Mouse (Mus musculus): ENCODE data around the gene Traf3. TPM values are rescaled to one million over a fixed set of nuclear protein-coding genes. Genes with fewer than 3 reads are reported as not detected.

Traf3 gene
- polyA plus RNA-seq, 1 experiment from 2014 or later = 6.0 TPM

DNA sequence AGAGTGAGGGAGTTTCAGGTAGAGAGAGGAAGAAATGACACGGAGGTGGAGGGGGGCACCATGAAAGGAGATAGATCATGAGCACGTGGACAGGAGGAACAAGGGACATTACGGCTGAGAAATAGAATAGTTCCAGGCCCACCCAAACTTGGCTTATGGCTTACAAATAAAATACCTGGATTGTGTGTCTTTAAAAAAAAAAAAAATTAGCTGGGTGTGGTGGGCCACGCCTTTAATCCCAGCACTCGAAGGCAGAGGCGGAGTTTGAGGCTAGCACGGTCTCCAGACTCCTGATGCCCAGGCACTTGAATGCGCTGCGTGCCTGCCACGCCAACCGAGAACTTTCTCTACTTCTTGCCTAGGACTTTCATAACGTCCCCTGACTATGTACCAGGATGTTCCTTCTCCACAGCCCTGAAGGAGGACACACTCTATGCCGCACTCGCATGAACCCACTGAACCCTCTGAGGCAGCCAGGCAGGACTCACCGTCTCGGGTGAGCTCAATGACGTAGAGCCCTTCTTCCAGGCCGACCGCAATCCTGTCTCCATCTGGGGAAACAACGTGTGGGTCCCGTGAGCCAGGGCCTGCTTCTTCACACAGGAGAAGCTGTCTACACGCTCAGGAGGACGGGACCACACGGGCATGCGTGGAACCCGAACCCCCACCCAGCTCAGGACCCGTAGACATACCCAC is 135.3 kb downstream of the Traf3 start:
- Histone ChIP-seq H3K9ac (ENCODE audit: low read length) (no peak overlapping the region), H3K9me3 (ENCODE audit: control insufficient read depth, low read length) (no peaks in the 10 kb centered on the region), H3K4me2 (ENCODE audit: low read length) (no peak overlapping the region), H3K4me3 (ENCODE audit: control insufficient read depth in 1 of 2, insufficient read depth in 1 of 2, low read depth in 1 of 2, low read length in 2 of 2) (no peak overlapping the region), H3K36me3 (ENCODE audit: control insufficient read depth, insufficient read depth, low read length) (peaks cover 97% of the 10 kb centered on the region), H3K27me3 (ENCODE audit: control insufficient read depth, insufficient read depth, low read length) (no peaks in the 10 kb centered on the region), H3K27ac (replicated peaks in 1 of 2; ENCODE audit: control insufficient read depth in 1 of 2, insufficient read depth in 1 of 2, low read depth in 2 of 2, low read length in 2 of 2) (no peak overlapping the region), H3K4me1 (ENCODE audit: control insufficient read depth in 2 of 2, insufficient read depth in 2 of 2, low read length in 2 of 2) (no peaks in the 10 kb centered on the region)
- no peak for ATAC-seq (ENCODE audit: insufficient number of reproducible peaks, insufficient read depth, low FRiP score, low read depth)
- WGBS = 92% methylated on average over 27 of the region's 27 CpGs

DNA sequence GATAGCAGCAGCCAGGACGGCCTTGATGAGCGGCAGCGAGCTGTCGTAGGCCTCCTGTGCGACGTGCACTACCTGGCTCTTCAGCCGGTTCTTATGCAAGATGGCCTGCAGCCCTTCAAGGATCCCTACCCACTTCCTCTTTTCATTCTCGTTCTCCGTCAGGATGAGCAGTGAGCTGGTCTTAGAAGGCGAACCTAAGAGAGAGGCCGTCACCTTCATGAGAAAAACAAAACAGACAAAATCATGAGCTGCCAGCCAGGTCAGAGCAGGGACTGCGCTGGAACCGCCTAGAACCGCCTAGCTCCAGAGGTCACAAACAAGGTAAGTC is 135.8 kb downstream of the Traf3 start:
- Histone ChIP-seq H3K4me3 (ENCODE audit: control insufficient read depth in 1 of 2, insufficient read depth in 1 of 2, low read depth in 1 of 2, low read length in 2 of 2) (no peak overlapping the region), H3K4me2 (ENCODE audit: low read length) (no peak overlapping the region), H3K9ac (ENCODE audit: low read length) (no peak overlapping the region), H3K9me3 (ENCODE audit: control insufficient read depth, low read length) (no peaks in the 10 kb centered on the region), H3K4me1 (ENCODE audit: control insufficient read depth in 2 of 2, insufficient read depth in 2 of 2, low read length in 2 of 2) (no peaks in the 10 kb centered on the region), H3K27me3 (ENCODE audit: control insufficient read depth, insufficient read depth, low read length) (no peaks in the 10 kb centered on the region), H3K27ac (replicated peaks in 1 of 2; ENCODE audit: control insufficient read depth in 1 of 2, insufficient read depth in 1 of 2, low read depth in 2 of 2, low read length in 2 of 2) (no peak overlapping the region), H3K36me3 (ENCODE audit: control insufficient read depth, insufficient read depth, low read length) (peaks cover 97% of the 10 kb centered on the region)
- WGBS = 92% methylated on average over 14 of the region's 14 CpGs
- no peak for ATAC-seq (ENCODE audit: insufficient number of reproducible peaks, insufficient read depth, low FRiP score, low read depth)

DNA sequence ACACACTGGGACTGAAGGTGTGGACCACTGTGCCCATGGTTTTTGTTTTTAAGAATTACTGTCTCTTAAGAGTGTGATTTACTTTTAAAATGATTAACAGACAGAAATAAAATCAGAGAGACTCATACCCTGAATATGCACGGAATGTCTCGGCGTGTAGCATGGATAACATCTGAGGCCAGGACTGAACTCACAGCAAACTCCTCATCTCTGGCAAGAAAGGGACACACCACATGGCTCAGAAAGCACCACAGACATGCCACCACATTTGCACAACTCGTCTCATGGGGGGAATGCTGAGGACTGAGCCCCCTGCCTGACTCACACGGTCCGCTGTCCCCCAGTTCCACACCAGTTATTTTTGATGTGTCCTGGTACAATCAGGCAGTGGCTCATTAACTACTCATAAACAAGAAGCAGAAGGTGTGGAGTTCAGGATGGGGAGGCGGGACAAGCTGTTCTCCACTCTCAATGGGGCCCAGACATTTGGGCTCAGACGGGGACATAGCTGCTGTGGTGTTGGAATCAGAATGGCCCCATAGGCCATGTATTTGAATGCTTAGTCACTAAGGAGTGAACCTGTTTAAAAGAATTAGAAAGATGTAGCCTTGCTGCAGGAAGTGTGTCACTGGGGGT is 137.7 kb downstream of the Traf3 start:
- H3K9me3 ChIP-seq (ENCODE audit: control insufficient read depth, low read length) = no peaks in the 10 kb centered on the region
- peaks cover 95% of the 10 kb centered on the region for H3K36me3 ChIP-seq (ENCODE audit: control insufficient read depth, insufficient read depth, low read length)
- H3K27ac ChIP-seq (replicated peaks in 1 of 2; ENCODE audit: control insufficient read depth in 1 of 2, insufficient read depth in 1 of 2, low read depth in 2 of 2, low read length in 2 of 2) = no peak overlapping the region
- H3K27me3 ChIP-seq (ENCODE audit: control insufficient read depth, insufficient read depth, low read length) = no peaks in the 10 kb centered on the region
- no peaks in the 10 kb centered on the region for H3K4me1 ChIP-seq (ENCODE audit: control insufficient read depth in 2 of 2, insufficient read depth in 2 of 2, low read length in 2 of 2)
- H3K4me3 ChIP-seq (ENCODE audit: control insufficient read depth in 1 of 2, insufficient read depth in 1 of 2, low read depth in 1 of 2, low read length in 2 of 2) = no peak overlapping the region
- H3K9ac ChIP-seq (ENCODE audit: low read length) = no peak overlapping the region
- H3K4me2 ChIP-seq (ENCODE audit: low read length) = no peak overlapping the region
- 91% methylated on average over 8 of the region's 8 CpGs for WGBS
- no peak for ATAC-seq (ENCODE audit: insufficient number of reproducible peaks, insufficient read depth, low FRiP score, low read depth)

DNA sequence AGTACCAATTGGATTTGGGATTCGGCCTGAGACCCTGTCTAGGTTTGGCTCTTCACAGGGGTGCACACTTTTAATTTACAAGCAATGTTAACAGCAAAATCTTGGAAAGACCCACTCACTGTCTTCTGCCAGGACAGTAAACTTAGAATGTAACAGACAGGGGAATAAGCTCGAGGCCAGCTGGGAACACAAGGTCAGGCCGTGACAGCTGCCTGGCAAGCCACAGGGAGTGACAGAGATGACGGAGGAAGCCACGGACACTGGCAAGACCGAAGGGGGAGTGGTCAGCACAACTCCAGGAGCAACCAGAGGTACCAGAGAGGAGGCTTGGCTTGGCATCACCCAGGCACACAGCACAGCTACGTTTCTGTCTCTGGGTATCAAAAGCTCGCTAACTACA is 140.7 kb downstream of the Traf3 start:
- Histone ChIP-seq H3K9me3 (ENCODE audit: control insufficient read depth, low read length) (no peaks in the 10 kb centered on the region), H3K9ac (ENCODE audit: low read length) (no peak overlapping the region), H3K27me3 (ENCODE audit: control insufficient read depth, insufficient read depth, low read length) (no peaks in the 10 kb centered on the region), H3K4me1 (ENCODE audit: control insufficient read depth in 2 of 2, insufficient read depth in 2 of 2, low read length in 2 of 2) (no peaks in the 10 kb centered on the region), H3K4me3 (ENCODE audit: control insufficient read depth in 1 of 2, insufficient read depth in 1 of 2, low read depth in 1 of 2, low read length in 2 of 2) (no peak overlapping the region), H3K36me3 (ENCODE audit: control insufficient read depth, insufficient read depth, low read length) (peaks cover 98% of the 10 kb centered on the region), H3K27ac (replicated peaks in 1 of 2; ENCODE audit: control insufficient read depth in 1 of 2, insufficient read depth in 1 of 2, low read depth in 2 of 2, low read length in 2 of 2) (no peak overlapping the region), H3K4me2 (ENCODE audit: low read length) (no peak overlapping the region)
- ATAC-seq (ENCODE audit: insufficient number of reproducible peaks, insufficient read depth, low FRiP score, low read depth) = no peak
- 80% methylated on average over 8 of the region's 8 CpGs for WGBS

DNA sequence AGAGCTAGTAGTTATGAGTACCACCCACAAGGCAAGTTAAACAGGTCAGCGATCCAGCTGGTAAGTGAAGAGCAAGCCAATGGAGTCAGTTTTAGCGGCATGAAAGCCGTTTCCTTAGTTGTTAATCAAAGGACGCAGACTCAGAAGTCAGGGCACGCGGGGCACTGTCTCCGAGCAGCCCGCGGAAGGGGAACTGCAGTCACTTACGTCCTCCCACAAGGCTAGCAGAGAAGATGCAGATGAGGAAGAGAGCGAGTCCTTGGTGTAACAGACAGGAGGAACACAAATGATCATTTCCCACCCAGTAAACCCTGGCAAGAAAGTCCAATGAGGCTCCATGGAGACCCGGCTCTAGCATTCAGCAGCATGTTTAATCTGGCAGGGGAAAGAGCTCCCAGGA is 143.1 kb downstream of the Traf3 start:
- no peaks in the 10 kb centered on the region for H3K4me1 ChIP-seq (ENCODE audit: control insufficient read depth in 2 of 2, insufficient read depth in 2 of 2, low read length in 2 of 2)
- no peak overlapping the region for H3K9ac ChIP-seq (ENCODE audit: low read length)
- H3K27me3 ChIP-seq (ENCODE audit: control insufficient read depth, insufficient read depth, low read length) = no peaks in the 10 kb centered on the region
- H3K4me3 ChIP-seq (ENCODE audit: control insufficient read depth in 1 of 2, insufficient read depth in 1 of 2, low read depth in 1 of 2, low read length in 2 of 2) = no peak overlapping the region
- no peak overlapping the region for H3K27ac ChIP-seq (replicated peaks in 1 of 2; ENCODE audit: control insufficient read depth in 1 of 2, insufficient read depth in 1 of 2, low read depth in 2 of 2, low read length in 2 of 2)
- H3K36me3 ChIP-seq (ENCODE audit: control insufficient read depth, insufficient read depth, low read length) = peaks cover 98% of the 10 kb centered on the region
- no peak for ATAC-seq (ENCODE audit: insufficient number of reproducible peaks, insufficient read depth, low FRiP score, low read depth)
- H3K4me2 ChIP-seq (ENCODE audit: low read length) = no peak overlapping the region
- WGBS = 89% methylated on average over 12 of the region's 12 CpGs
- H3K9me3 ChIP-seq (ENCODE audit: control insufficient read depth, low read length) = no peaks in the 10 kb centered on the region

DNA sequence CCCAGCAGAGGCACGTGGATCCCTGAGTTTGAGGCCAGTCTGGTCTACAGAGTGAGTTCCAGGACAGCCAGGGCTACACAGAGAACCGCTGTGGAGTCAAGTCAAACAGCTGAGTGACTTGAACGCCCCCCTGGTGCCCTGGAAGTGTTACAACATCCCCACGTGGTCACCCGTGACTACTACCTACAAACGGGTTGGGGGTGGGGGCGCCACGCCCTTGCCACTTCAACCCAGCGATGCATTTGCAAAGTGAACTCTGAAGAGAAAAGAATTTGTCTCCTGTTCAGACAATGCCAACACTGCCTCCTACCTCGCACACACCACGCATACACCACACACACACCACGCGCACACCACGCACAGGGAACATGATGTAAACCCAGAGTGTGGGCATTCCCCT is 143.8 kb downstream of the Traf3 start:
- Histone ChIP-seq H3K4me1 (ENCODE audit: control insufficient read depth in 2 of 2, insufficient read depth in 2 of 2, low read length in 2 of 2) (no peaks in the 10 kb centered on the region), H3K9me3 (ENCODE audit: control insufficient read depth, low read length) (no peaks in the 10 kb centered on the region), H3K27me3 (ENCODE audit: control insufficient read depth, insufficient read depth, low read length) (no peaks in the 10 kb centered on the region), H3K4me3 (ENCODE audit: control insufficient read depth in 1 of 2, insufficient read depth in 1 of 2, low read depth in 1 of 2, low read length in 2 of 2) (no peak overlapping the region), H3K4me2 (ENCODE audit: low read length) (no peak overlapping the region), H3K36me3 (ENCODE audit: control insufficient read depth, insufficient read depth, low read length) (peaks cover 98% of the 10 kb centered on the region), H3K27ac (replicated peaks in 1 of 2; ENCODE audit: control insufficient read depth in 1 of 2, insufficient read depth in 1 of 2, low read depth in 2 of 2, low read length in 2 of 2) (no peak overlapping the region), H3K9ac (ENCODE audit: low read length) (no peak overlapping the region)
- ATAC-seq (ENCODE audit: insufficient number of reproducible peaks, insufficient read depth, low FRiP score, low read depth) = no peak
- 81% methylated on average over 14 of the region's 14 CpGs for WGBS

DNA sequence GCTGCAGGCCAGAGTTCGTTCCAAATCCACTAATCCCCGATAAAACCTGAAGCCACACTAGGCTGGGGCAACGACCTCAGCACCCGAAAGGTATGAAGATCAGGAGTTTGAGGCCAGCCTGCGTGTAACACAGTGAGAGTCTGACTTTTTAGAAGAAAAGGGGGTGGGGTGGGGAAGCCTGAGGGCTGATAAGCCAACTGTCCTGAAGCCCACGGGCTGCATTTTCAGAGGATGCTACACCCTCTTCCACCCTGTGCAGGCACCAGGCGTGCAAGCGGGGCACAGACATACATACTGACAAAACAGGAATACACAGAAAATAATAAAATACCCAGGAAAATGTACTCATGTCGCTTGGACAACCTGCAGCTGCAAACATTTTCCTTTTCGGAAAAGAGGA is 145.6 kb downstream of the Traf3 start:
- ATAC-seq (ENCODE audit: insufficient number of reproducible peaks, insufficient read depth, low FRiP score, low read depth) = no peak
- Histone ChIP-seq H3K36me3 (ENCODE audit: control insufficient read depth, insufficient read depth, low read length) (peaks cover 98% of the 10 kb centered on the region), H3K27ac (replicated peaks in 1 of 2; ENCODE audit: control insufficient read depth in 1 of 2, insufficient read depth in 1 of 2, low read depth in 2 of 2, low read length in 2 of 2) (no peak overlapping the region), H3K27me3 (ENCODE audit: control insufficient read depth, insufficient read depth, low read length) (no peaks in the 10 kb centered on the region), H3K9me3 (ENCODE audit: control insufficient read depth, low read length) (0 out of 2 replicates have a peak, but pooled peaks cover 2% of the 10 kb centered on the region), H3K9ac (ENCODE audit: low read length) (no peak overlapping the region), H3K4me1 (ENCODE audit: control insufficient read depth in 2 of 2, insufficient read depth in 2 of 2, low read length in 2 of 2) (no peaks in the 10 kb centered on the region), H3K4me2 (ENCODE audit: low read length) (no peak overlapping the region), H3K4me3 (ENCODE audit: control insufficient read depth in 1 of 2, insufficient read depth in 1 of 2, low read depth in 1 of 2, low read length in 2 of 2) (no peak overlapping the region)
- 88% methylated on average over 10 of the region's 10 CpGs for WGBS

DNA sequence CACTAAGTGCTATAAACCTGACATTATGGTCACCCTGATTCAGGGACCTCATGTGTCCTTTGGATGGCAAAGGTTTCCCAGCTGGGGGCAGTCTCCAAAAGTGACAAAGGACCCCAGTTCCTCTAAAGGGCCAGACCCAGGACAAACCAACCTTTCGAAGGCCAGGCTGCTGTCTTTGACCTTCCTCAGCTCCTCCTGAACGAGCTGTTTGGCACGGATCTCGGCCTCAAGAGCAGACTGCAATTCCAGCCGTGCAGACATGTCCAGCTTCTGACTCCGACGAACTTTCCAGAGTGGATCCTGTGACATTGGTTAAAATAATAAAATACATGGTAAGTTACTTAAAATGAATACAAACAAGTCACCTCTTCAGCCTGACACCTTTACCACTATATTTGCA is 148.1 kb downstream of the Traf3 start:
- no peaks in the 10 kb centered on the region for H3K4me1 ChIP-seq (ENCODE audit: control insufficient read depth in 2 of 2, insufficient read depth in 2 of 2, low read length in 2 of 2)
- peaks cover 100% of the 10 kb centered on the region for H3K36me3 ChIP-seq (ENCODE audit: control insufficient read depth, insufficient read depth, low read length)
- ATAC-seq (ENCODE audit: insufficient number of reproducible peaks, insufficient read depth, low FRiP score, low read depth) = no peak
- no peak overlapping the region for H3K4me2 ChIP-seq (ENCODE audit: low read length)
- no peak overlapping the region for H3K27ac ChIP-seq (replicated peaks in 1 of 2; ENCODE audit: control insufficient read depth in 1 of 2, insufficient read depth in 1 of 2, low read depth in 2 of 2, low read length in 2 of 2)
- H3K9ac ChIP-seq (ENCODE audit: low read length) = no peak overlapping the region
- 0 out of 2 replicates have a peak, but pooled peaks cover 2% of the 10 kb centered on the region for H3K9me3 ChIP-seq (ENCODE audit: control insufficient read depth, low read length)
- H3K27me3 ChIP-seq (ENCODE audit: control insufficient read depth, insufficient read depth, low read length) = no peaks in the 10 kb centered on the region
- 94% methylated on average over 7 of the region's 7 CpGs for WGBS
- H3K4me3 ChIP-seq (ENCODE audit: control insufficient read depth in 1 of 2, insufficient read depth in 1 of 2, low read depth in 1 of 2, low read length in 2 of 2) = no peak overlapping the region

Measured in heart, embryonic 14.5 days (tissue).